Mouse (Mus musculus): ENCODE measurements around the gene Cnot6.

The Cnot6 gene

DNA sequence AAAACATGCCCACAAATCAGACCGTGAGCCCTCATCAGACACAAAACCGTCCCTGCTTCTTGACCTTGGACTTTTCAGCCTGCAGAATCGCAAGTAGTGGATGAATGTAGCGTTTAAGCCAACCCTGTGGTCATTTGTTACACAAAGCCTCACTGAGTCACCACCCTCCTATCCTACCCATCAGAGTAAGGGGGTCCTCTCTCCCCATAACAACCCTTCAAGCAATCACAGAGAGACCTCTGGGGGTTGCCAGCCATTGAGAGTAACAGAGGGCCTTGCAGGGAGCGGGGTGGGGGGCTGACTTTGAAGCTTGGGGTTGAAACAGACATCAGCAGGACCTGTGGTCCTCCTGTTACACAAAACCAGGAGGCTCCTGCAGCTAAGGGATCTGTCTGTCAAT, 57.9 kb downstream of the Cnot6 start:
- DNase-seq (ENCODE audit: low read depth) = no peak

- no peak for DNase-seq (ENCODE audit: low read depth)
Observed at GRCm38 (mm10) chr11:49653079-49653408, 59.5 kb downstream of the Cnot6 start.

DNA sequence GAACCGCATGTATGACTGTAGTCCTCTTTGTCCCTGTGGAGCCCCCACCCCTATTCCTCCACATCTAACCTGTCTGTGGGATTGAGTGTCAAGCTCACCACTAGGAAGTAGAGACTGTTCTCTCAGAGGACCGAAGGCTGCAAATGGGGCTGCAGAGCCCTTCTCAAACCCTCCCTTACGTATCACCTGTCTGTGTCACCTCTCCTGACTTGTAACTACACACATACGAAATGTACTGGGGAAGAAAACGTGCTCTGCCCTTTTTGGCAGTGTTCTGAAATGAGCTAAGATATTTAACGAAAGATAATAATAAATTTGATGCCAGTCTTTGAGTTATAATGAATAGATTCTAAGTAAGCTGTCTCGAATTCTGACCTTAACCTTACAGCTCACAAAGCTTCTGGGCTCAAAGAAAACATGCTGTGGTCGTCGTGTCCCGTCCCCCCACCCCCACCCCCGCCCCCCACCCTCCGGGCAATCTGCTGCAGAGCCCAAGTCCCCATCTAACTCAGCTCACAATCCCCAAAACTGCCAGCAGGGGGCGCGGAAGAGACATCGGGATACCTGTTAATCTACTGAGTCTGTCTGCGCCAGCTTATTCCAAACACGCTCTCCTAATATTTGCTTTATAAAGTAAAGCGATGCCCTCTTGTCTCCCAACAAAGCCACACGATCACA, 60.0 kb downstream of the Cnot6 start:
- DNase-seq (ENCODE audit: low read depth) = peak; percentile 81

GRCm38 (mm10) chr11:49651762-49652322, 60.7 kb downstream of the Cnot6 start:
- DNase-seq (ENCODE audit: low read depth) = no peak

GRCm38 (mm10) chr11:49650994-49651761, 61.3 kb downstream of the Cnot6 start:
- DNase-seq (ENCODE audit: low read depth) = peak; percentile 27

- peak; percentile 65 for DNase-seq (ENCODE audit: low read depth)
Observed at GRCm38 (mm10) chr11:49650113-49650993, 62.2 kb downstream of the Cnot6 start.

DNA sequence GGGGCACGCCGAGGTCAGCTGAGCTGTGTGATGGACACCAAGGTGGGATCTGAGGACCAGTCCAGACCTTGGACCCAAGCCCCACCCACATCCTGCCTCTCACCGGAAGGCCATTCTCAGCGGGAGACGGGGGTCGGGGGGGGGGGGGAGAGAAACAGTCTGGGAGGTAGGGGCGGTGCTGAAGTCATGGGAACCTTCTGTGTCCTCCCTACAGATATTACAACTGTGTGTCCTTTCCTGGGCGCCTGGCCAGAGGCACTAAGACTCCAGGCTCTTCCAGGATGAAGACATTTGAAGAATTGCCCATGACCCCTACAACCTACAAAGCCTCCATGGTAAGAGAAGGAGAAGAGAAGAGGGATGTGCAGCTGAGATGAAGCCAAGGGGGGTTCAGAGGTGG, 66.8 kb downstream of the Cnot6 start:
- DNase-seq (ENCODE audit: low read depth) = no peak

DNA sequence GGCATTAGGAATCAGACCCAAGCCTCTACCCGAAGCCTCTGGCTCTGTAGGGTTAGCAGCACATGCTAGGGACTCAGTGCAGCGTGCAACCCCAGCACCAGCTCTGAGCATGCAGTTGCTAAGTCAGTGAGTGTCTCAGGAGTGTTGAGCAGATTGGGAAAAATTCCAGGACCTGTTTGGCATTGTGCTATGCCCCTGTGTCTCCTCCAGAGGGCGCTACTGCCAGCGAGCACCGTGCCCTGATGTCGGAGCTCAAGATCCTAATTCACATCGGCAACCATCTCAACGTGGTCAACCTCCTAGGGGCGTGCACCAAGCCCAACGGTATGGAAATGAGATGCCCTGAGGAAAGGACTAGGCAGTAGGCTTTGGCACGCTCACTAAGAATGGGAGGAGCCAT, 76.1 kb downstream of the Cnot6 start:
- DNase-seq (ENCODE audit: low read depth) = peak; percentile 12

DNA sequence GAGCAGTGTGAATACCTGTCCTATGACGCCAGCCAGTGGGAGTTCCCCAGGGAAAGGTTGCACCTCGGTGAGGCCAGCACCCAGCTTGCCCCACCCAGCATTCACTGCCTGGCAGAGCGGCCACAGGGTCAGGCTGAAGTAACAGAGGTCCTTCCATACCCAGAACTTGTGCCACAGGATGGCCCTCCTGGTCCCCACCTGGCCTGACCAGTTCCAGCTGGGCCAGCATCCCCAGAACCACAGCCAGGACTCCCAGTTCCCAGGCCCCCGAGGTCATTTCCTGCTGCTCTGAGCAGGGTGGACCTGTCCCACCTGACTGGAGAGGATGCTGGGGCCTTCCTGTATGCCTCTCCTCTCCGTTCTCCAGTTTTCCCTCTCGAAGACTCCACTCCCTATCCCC, 76.9 kb downstream of the Cnot6 start:
- DNase-seq (ENCODE audit: low read depth) = no peak

- DNase-seq (ENCODE audit: low read depth) = no peak
Observed at GRCm38 (mm10) chr11:49634101-49634500, 78.4 kb downstream of the Cnot6 start.

- no peak for DNase-seq (ENCODE audit: low read depth)
Observed at GRCm38 (mm10) chr11:49632256-49632655, 80.3 kb downstream of the Cnot6 start.

GRCm38 (mm10) chr11:49631154-49631553, 81.4 kb downstream of the Cnot6 start:
- peak; percentile 17 for DNase-seq (ENCODE audit: low read depth)

GRCm38 (mm10) chr11:49626748-49627147, 85.8 kb downstream of the Cnot6 start:
- DNase-seq (ENCODE audit: low read depth) = no peak

- no peak for DNase-seq (ENCODE audit: low read depth)
Observed at GRCm38 (mm10) chr11:49625863-49626262, 86.7 kb downstream of the Cnot6 start.

GRCm38 (mm10) chr11:49624156-49624555, 88.4 kb downstream of the Cnot6 start:
- DNase-seq (ENCODE audit: low read depth) = no peak

DNA sequence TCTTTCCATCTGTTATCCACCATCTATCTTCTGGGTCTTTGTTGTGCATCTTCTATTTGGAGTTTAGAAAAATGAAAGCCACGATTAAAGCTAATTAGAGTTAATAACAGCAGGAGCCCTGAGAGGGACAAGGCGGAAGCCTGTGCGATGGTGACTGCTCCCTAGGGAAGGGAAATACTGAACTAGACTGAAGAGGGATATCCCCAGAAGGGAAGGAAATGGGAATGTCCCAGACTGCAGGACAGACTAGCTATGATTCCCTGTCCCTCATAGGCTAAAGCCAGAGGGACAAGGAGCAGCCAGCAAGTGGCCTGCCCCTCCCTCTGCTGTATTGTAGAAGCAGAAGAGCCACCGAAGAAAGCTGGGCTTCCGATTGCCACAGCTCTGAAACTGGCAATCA, 90.6 kb downstream of the Cnot6 start:
- no peak for DNase-seq (ENCODE audit: low read depth)
